22 mouse cellular contexts compared by ENCODE assay signal in genomic region chr1:22274081-22274480, GRCm38 (mm10).
"Had no signal": no experiment of that assay in that cellular context is flagged by ENCODE, and none has a peak within 500 bp of the region (broad histone marks: within the 10 kb centered on the region; RNA-seq: fewer than 3 reads in every experiment).

No protein-coding gene starts in this region.

- H3K4me1 ChIP-seq: heart, embryonic 13.5 days; heart, embryonic 15.5 days; hindbrain, embryonic 13.5 days; hindbrain, embryonic 15.5 days; limb, embryonic 13.5 days; limb, embryonic 15.5 days; liver, embryonic 12.5 days had no signal

- DNase-seq: forebrain, postnatal 0 days; gastrocnemius, postnatal 14 days; gastrocnemius, postnatal 36 days; heart, adult 11 months; heart, adult 2 months; heart, postnatal 14 days; heart, postnatal 36 days; layer of hippocampus, adult 9-11 months; layer of hippocampus, postnatal 36 days; left cerebral cortex, postnatal 4 days had no signal

- H3K27me3 ChIP-seq: heart, embryonic 13.5 days; heart, embryonic 15.5 days; hindbrain, embryonic 13.5 days; hindbrain, embryonic 15.5 days; limb, embryonic 13.5 days; limb, embryonic 15.5 days; liver, embryonic 12.5 days had no signal

- H3K9me3 ChIP-seq: heart, embryonic 13.5 days; heart, embryonic 15.5 days; hindbrain, embryonic 13.5 days; hindbrain, embryonic 15.5 days; limb, embryonic 13.5 days; limb, embryonic 15.5 days; liver, embryonic 12.5 days had no signal

- H3K27ac ChIP-seq: heart, adult 2 months; heart, embryonic 13.5 days; heart, embryonic 15.5 days; hindbrain, embryonic 13.5 days; hindbrain, embryonic 15.5 days; hindbrain, postnatal 0 days; kidney, postnatal 0 days; limb, embryonic 13.5 days; limb, embryonic 15.5 days; liver, embryonic 12.5 days; liver, embryonic 14.5 days had no signal

- ATAC-seq: forebrain, postnatal 0 days; hindbrain, postnatal 0 days; intestine, embryonic 16.5 days; liver, embryonic 12.5 days had no signal

- H3K9ac ChIP-seq: forebrain, postnatal 0 days; heart, embryonic 13.5 days; heart, embryonic 15.5 days; hindbrain, embryonic 13.5 days; hindbrain, embryonic 15.5 days; limb, embryonic 13.5 days; limb, embryonic 15.5 days; liver, embryonic 12.5 days; liver, embryonic 14.5 days had no signal

- H3K4me3 ChIP-seq: heart, adult 2 months; heart, embryonic 13.5 days; heart, embryonic 15.5 days; hindbrain, embryonic 13.5 days; hindbrain, embryonic 15.5 days; limb, embryonic 13.5 days; limb, embryonic 15.5 days; liver, embryonic 12.5 days had no signal

- H3K4me2 ChIP-seq: heart, embryonic 11.5 days; heart, embryonic 13.5 days; heart, embryonic 15.5 days; hindbrain, embryonic 13.5 days; hindbrain, embryonic 15.5 days; limb, embryonic 13.5 days; limb, embryonic 15.5 days; liver, embryonic 12.5 days had no signal

- H3K36me3 ChIP-seq: heart, embryonic 13.5 days; heart, embryonic 15.5 days; hindbrain, embryonic 13.5 days; hindbrain, embryonic 15.5 days; limb, embryonic 13.5 days; limb, embryonic 15.5 days; liver, embryonic 12.5 days had no signal
